Mouse (Mus musculus) forebrain, embryonic 10.5 days (tissue): ENCODE results near the gene Amotl2. TPM values are rescaled to one million over a fixed set of nuclear protein-coding genes. Genes with fewer than 3 reads are reported as not detected.

Experiments
- DNase-seq: peaks from one replicate; pipeline ENCODE4 v3.0.0-alpha.2; 2017; ENCODE audit warnings: low spot score; ENCODE audit errors: extremely low spot score
- H3K27ac ChIP-seq: fragments of 300-500 bp; sonication (generic); 2 replicates; pipeline ENCODE4 v1.5.1; 2016; ENCODE audit warnings: mild to moderate bottlenecking
- H3K27me3 ChIP-seq: fragments of 300-500 bp; sonication (generic); 2 replicates; pipeline ENCODE4 v1.6.1; 2016; ENCODE audit warnings: mild to moderate bottlenecking; ENCODE audit not compliant: poor library complexity, severe bottlenecking
- H3K36me3 ChIP-seq: fragments of 300-500 bp; sonication (generic); replicated peaks from 2 replicates; pipeline ENCODE4 v1.6.1; 2016; ENCODE audit warnings: mild to moderate bottlenecking, moderate library complexity
- H3K4me1 ChIP-seq: fragments of 300-500 bp; sonication (generic); 2 replicates; pipeline ENCODE4 v1.6.1; 2016
- H3K4me3 ChIP-seq: fragments of 300-500 bp; sonication (generic); 2 replicates; pipeline ENCODE4 v1.5.1; 2016; ENCODE audit warnings: mild to moderate bottlenecking, moderate library complexity
- H3K9me3 ChIP-seq: fragments of 300-500 bp; sonication (generic); 2 replicates; pipeline ENCODE4 v1.6.1; 2016; ENCODE audit warnings: mild to moderate bottlenecking, moderate library complexity
- WGBS: fragments of 180-500 bp; shearing (Covaris S2); methylation state at CpG from one replicate; pipeline ENCODE4 v1.1.7; 2016; 5-methylcytosine and 5-hydroxymethylcytosine counted together
- polyA plus RNA-seq: library from polyadenylated mRNA; unstranded; fragments of >200 nt; fragmentation: Nextera tagmentation; extraction: Ambion mirVana; gene quantifications from 2 replicates; pipeline ENCODE4 v1.2.1, GENCODE M21; 2016

Gene Amotl2
- polyA plus RNA-seq, 1 experiment from 2014 or later: 49.9 TPM

GRCm38 (mm10) chr9:102731044-102731471 lies 14.6 kb downstream of the Amotl2 start:
- Histone ChIP-seq H3K27me3 (no peaks in the 10 kb centered on the region), H3K4me1 (peaks cover 43% of the 10 kb centered on the region), H3K9me3 (no peaks in the 10 kb centered on the region), H3K36me3 (peaks cover 86% of the 10 kb centered on the region), H3K4me3 (no peak overlapping the region), H3K27ac (no peak overlapping the region)
- DNase-seq: no peak
- 92% methylated on average over 7 of the region's 7 CpGs for WGBS

GRCm38 (mm10) chr9:102731574-102732175 lies 15.2 kb downstream of the Amotl2 start:
- H3K27ac ChIP-seq: no peak overlapping the region
- peaks cover 80% of the 10 kb centered on the region for H3K36me3 ChIP-seq
- no peaks in the 10 kb centered on the region for H3K9me3 ChIP-seq
- peaks cover 37% of the 10 kb centered on the region for H3K4me1 ChIP-seq
- DNase-seq: no peak
- H3K4me3 ChIP-seq: no peak overlapping the region
- H3K27me3 ChIP-seq: no peaks in the 10 kb centered on the region
- WGBS: 90% methylated on average over 10 of the region's 10 CpGs

- 83% methylated on average over 5 of the region's 5 CpGs for WGBS
- H3K27me3 ChIP-seq: no peaks in the 10 kb centered on the region
- no peak overlapping the region for H3K27ac ChIP-seq
- H3K4me1 ChIP-seq: peaks cover 34% of the 10 kb centered on the region; the same call in 1 of the 2 replicates
- no peaks in the 10 kb centered on the region for H3K9me3 ChIP-seq
- DNase-seq: no peak
- H3K36me3 ChIP-seq: peaks cover 73% of the 10 kb centered on the region
- no peak overlapping the region for H3K4me3 ChIP-seq
Observed at GRCm38 (mm10) chr9:102732326-102732865, 15.9 kb downstream of the Amotl2 start.

GRCm38 (mm10) chr9:102733459-102733858 lies 17.0 kb downstream of the Amotl2 start:
- 94% methylated on average over 5 of the region's 5 CpGs for WGBS
- Histone ChIP-seq H3K36me3 (peaks cover 62% of the 10 kb centered on the region), H3K4me1 (peaks cover 29% of the 10 kb centered on the region; the same call in 1 of the 2 replicates), H3K4me3 (no peak overlapping the region), H3K27ac (no peak overlapping the region), H3K9me3 (no peaks in the 10 kb centered on the region), H3K27me3 (no peaks in the 10 kb centered on the region)
- DNase-seq: no peak

- Histone ChIP-seq H3K9me3 (no peaks in the 10 kb centered on the region), H3K27me3 (no peaks in the 10 kb centered on the region), H3K27ac (no peak overlapping the region), H3K4me3 (no peak overlapping the region), H3K4me1 (peaks cover 27% of the 10 kb centered on the region; the same call in 1 of the 2 replicates), H3K36me3 (peaks cover 55% of the 10 kb centered on the region)
- 82% methylated on average over 9 of the region's 9 CpGs for WGBS
- DNase-seq: no peak
Observed at GRCm38 (mm10) chr9:102733999-102734738, 17.7 kb downstream of the Amotl2 start.

GRCm38 (mm10) chr9:102734739-102735075 lies 18.2 kb downstream of the Amotl2 start:
- DNase-seq: no peak
- Histone ChIP-seq H3K27ac (no peak overlapping the region), H3K4me1 (peaks cover 21% of the 10 kb centered on the region; the same call in 1 of the 2 replicates), H3K9me3 (no peaks in the 10 kb centered on the region), H3K36me3 (peaks cover 50% of the 10 kb centered on the region), H3K4me3 (no peak overlapping the region), H3K27me3 (no peaks in the 10 kb centered on the region)
- 100% methylated on average over 1 of the region's 1 CpGs for WGBS

- no peaks in the 10 kb centered on the region for H3K9me3 ChIP-seq
- peaks cover 45% of the 10 kb centered on the region for H3K36me3 ChIP-seq
- H3K27ac ChIP-seq: no peak overlapping the region
- DNase-seq: no peak
- H3K4me3 ChIP-seq: no peak overlapping the region
- WGBS: 89% methylated on average over 3 of the region's 3 CpGs
- H3K27me3 ChIP-seq: no peaks in the 10 kb centered on the region
- peaks cover 19% of the 10 kb centered on the region; the same call in 1 of the 2 replicates for H3K4me1 ChIP-seq
Observed at GRCm38 (mm10) chr9:102735231-102735630, 18.8 kb downstream of the Amotl2 start.

GRCm38 (mm10) chr9:102735996-102736395 lies 19.5 kb downstream of the Amotl2 start:
- no peak for DNase-seq
- Histone ChIP-seq H3K36me3 (peaks cover 37% of the 10 kb centered on the region), H3K4me3 (no peak overlapping the region), H3K27ac (no peak overlapping the region), H3K27me3 (no peaks in the 10 kb centered on the region), H3K4me1 (peaks cover 15% of the 10 kb centered on the region; the same call in 1 of the 2 replicates), H3K9me3 (no peaks in the 10 kb centered on the region)
- 74% methylated on average over 1 of the region's 1 CpGs for WGBS

GRCm38 (mm10) chr9:102737405-102737804 lies 20.9 kb downstream of the Amotl2 start:
- peaks cover 23% of the 10 kb centered on the region for H3K36me3 ChIP-seq
- 63% methylated on average over 1 of the region's 1 CpGs for WGBS
- no peaks in the 10 kb centered on the region for H3K27me3 ChIP-seq
- no peaks in the 10 kb centered on the region for H3K9me3 ChIP-seq
- no peak overlapping the region for H3K4me3 ChIP-seq
- peaks cover 7% of the 10 kb centered on the region; the same call in 1 of the 2 replicates for H3K4me1 ChIP-seq
- 0 out of 2 replicates have a peak overlapping the region, but pooled peaks have one; percentile 0 for H3K27ac ChIP-seq
- DNase-seq: no peak

GRCm38 (mm10) chr9:102746753-102747152 lies 30.3 kb downstream of the Amotl2 start:
- peaks cover 10% of the 10 kb centered on the region for H3K4me1 ChIP-seq
- WGBS: 75% methylated on average over 5 of the region's 5 CpGs
- H3K9me3 ChIP-seq: no peaks in the 10 kb centered on the region
- H3K4me3 ChIP-seq: no peak overlapping the region
- DNase-seq: no peak
- H3K27ac ChIP-seq: 0 out of 2 replicates have a peak overlapping the region, but pooled peaks have one; percentile 44
- H3K27me3 ChIP-seq: no peaks in the 10 kb centered on the region
- no peaks in the 10 kb centered on the region for H3K36me3 ChIP-seq

GRCm38 (mm10) chr9:102747902-102748301 lies 31.4 kb downstream of the Amotl2 start:
- DNase-seq: no peak
- no peaks in the 10 kb centered on the region for H3K36me3 ChIP-seq
- no peaks in the 10 kb centered on the region for H3K27me3 ChIP-seq
- H3K9me3 ChIP-seq: no peaks in the 10 kb centered on the region
- WGBS: 69% methylated on average over 5 of the region's 5 CpGs
- H3K4me1 ChIP-seq: peaks cover 10% of the 10 kb centered on the region
- no peak overlapping the region for H3K27ac ChIP-seq
- no peak overlapping the region for H3K4me3 ChIP-seq

GRCm38 (mm10) chr9:102749216-102749615 lies 32.7 kb downstream of the Amotl2 start:
- Histone ChIP-seq H3K27ac (no peak overlapping the region), H3K27me3 (no peaks in the 10 kb centered on the region), H3K4me1 (peaks cover 10% of the 10 kb centered on the region), H3K36me3 (no peaks in the 10 kb centered on the region), H3K9me3 (no peaks in the 10 kb centered on the region), H3K4me3 (no peak overlapping the region)
- WGBS: 90% methylated on average over 11 of the region's 11 CpGs
- DNase-seq: no peak
